Mouse (Mus musculus) cortical plate, adult 2 months (tissue): ENCODE data around the gene Map3k7.

ENCODE experiments used
- CTCF ChIP-seq: fragments of 200-500 bp; IDR thresholded peaks from 2 replicates; pipeline ENCODE4 v1.5.1; 2011; ENCODE audit warnings: mild to moderate bottlenecking, control low read depth, low read length; ENCODE audit not compliant: insufficient read depth; ENCODE audit errors: extremely low read depth
- POLR2A ChIP-seq: fragments of 200-500 bp; IDR thresholded peaks from 2 replicates; pipeline ENCODE4 v1.6.1; 2011; ENCODE audit warnings: mild to moderate bottlenecking, low read length, control low read depth; ENCODE audit not compliant: insufficient read depth; ENCODE audit errors: extremely low read depth

GRCm38 (mm10) chr4:32045234-32045633 is 81.3 kb downstream of the Map3k7 start:
- TF ChIP-seq POLR2A (no peak), CTCF (no peak)
